Mouse (Mus musculus) 3134 (cell line): ENCODE measurements around the gene Cenpp.

Experiments used
- DNase-seq: peaks from one replicate; pipeline ENCODE4 v3.0.0-alpha.2; 2011; ENCODE audit warnings: low spot score; ENCODE audit not compliant: insufficient read length; ENCODE audit errors: extremely low read depth

The Cenpp gene

DNA sequence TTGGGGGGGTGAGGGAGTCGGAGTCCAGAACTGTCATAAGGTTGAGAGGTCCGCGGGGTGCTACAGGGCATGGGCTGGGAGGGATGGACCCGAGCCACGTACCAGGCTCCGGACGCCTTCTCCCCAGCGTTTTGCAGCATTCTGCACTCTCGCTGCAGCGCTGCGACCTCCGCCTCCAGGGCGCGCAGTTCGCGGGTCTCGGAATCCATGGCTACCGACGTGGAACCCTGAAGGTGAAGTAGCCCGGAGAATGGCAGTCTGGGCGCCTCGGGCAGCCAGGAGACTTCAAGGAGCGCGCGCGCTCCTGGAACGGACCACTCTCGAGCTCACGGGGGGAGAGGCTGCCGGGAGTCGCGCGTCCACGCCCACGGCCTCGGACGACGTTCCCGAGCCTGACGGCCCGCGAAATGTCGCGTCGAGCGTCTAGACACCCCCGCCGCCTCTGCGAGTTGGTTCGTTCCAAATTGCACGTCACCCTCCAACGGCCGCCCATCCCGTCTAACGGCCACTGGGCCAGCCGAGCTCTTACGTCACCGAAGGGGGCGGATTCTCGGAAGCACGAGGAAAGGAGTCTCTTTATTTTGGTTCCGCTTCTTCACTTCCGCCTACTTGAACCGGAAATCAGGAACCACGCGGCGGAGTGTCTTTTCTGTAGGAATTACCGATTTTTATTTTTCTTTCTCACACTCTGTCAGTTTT lies at the start of gene Cenpp, which contains the start of gene Nol8:
Cenpp (minus strand) TSS at position 305 of the 699 bp plus-strand sequence.
Nol8 (plus strand) TSS at position 598 of the 699 bp plus-strand sequence.
- DNase-seq, result peak; percentile 98

GRCm38 (mm10) chr13:49691056-49691455 lies 38.5 kb upstream of the Cenpp start:
- no peak for DNase-seq

DNA sequence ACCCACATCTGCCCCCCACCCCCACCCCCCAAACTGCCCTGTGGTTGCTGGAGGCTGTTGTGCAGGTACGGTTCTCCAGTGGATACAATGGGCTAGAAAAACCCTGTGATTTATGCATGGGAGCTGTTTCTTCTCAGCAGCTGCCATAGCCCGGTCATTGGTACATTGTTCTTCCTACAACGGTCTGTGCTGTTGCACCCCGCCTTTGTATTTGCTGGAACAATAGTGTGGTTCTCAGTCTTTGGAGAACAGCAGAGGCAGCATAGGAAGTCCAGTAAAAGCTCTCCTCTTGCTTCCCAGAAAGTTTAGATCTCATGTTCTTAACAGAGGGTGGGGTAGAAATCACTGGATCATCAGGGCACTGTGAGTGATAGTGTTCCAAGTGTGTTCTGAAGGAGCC lies 31.7 kb upstream of the Cenpp start:
- no peak for DNase-seq

DNA sequence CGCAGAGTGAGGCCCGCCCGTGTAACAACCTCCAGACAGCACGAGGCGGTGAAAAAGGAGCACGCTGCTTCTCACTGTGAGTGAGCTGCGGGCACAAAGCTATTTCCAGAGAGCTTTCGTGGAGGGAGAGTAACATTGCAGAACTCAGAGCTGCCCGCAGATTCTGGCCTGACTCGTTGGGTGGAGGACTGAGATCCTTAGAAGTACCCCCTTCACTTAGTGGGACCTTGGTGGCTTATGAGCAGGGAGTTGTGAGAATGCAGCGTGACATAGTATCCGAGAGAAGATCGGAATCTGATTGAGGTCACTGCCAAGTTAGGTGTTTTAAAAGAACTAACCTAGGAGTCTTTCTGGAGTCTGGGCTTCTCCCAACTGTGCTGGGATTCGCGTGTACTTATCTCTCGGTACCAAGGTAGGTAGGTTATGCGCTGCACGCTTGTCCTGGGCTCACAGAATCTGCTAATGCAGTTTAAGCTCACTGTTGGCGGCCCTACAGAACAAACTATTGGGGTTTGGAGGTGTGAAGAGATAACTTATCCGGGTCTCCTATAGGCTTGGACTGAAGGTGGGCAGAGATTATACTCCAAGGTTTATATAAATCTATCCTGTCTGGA lies 29.8 kb upstream of the Cenpp start:
- DNase-seq, result no peak

DNA sequence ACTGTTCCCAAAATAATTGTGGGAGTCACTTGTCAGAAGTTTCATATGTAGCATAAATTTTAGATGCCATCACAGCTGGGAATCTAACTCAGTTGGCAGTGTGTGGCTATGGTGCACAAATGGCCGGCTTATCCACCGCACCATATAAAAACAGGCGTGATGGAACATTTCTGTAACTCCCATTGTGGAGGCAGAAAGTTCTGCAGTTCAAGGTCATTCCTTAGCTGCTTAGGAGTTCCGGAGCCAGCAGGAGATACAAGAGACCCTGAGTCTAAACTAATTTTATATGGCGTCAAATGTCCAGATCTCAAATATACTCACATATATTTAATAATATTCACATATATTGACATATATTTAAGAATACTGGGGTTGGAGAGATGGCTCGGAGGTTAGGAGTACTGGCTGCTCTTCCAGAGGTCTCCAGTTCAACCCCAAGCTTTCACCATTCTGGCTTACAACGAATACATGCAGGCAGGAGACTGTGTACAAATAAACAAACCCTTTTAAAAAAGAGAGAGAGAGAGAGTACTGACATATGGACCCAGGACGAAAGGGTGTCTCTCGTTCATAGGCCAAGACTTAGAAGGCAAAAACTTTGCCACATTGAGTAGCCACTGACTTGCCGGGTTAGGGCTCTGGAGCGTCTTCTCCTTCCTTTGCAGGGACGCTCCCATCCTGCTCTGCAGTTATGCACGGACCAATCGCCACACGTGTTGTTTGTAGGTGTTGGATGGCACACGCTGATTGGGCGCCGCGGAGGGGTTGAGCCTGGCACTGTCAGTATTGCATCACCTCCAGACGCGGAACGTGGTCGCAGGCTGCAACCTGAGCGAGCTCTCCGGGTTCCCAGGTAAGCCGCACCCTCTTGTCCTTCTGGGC lies 29.0 kb upstream of the Cenpp start, which contains the start of gene Iars:
Iars (plus strand) TSS at position 750 of the 882 bp plus-strand sequence.
- DNase-seq, result peak; percentile 93

- no peak for DNase-seq
These were observed 25.2 kb upstream of the Cenpp start for GRCm38 (mm10) chr13:49677793-49678192.

DNA sequence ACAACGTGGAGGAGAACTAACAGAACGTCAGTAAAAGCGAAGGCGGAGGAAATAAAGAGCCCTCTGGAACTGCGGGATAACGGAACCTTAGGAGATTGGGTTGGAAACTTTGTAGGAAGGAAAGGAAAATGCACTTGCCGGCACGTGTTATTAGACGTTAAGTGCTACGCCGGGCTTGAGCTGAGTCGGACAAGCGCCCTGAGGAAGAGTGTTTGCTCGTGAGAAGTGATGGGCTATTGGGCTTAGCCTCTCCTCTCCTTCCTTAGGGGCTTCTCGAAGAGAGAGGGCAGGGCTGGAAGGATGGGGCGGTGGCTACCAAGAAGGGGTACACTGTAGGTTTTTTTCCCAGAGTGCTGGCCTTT lies 576 bp upstream of the Cenpp start:
- no peak for DNase-seq

GRCm38 (mm10) chr13:49651781-49652351 lies 719 bp downstream of the Cenpp start:
- DNase-seq, result no peak

DNA sequence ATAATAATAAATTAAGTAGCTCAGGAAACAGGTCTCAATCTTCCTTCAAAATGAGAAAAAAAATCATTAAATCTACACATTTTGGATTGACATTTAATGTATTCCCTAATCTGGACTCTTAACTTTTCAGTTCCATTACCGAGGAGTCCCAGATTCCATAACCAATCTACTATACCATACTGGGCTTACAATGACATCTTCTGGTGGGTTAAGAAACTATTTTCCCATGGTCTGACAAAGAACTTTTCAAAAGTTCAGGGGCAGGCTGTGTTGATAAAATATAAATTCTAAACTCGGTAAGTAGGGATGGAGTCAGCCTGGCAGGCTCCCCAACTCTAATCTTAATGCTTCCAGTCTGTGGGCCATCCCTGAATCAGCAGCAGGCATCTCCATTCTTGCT lies 1.4 kb downstream of the Cenpp start:
- DNase-seq, result no peak

GRCm38 (mm10) chr13:49646019-49646418 lies 6.6 kb downstream of the Cenpp start:
- DNase-seq, result no peak

DNA sequence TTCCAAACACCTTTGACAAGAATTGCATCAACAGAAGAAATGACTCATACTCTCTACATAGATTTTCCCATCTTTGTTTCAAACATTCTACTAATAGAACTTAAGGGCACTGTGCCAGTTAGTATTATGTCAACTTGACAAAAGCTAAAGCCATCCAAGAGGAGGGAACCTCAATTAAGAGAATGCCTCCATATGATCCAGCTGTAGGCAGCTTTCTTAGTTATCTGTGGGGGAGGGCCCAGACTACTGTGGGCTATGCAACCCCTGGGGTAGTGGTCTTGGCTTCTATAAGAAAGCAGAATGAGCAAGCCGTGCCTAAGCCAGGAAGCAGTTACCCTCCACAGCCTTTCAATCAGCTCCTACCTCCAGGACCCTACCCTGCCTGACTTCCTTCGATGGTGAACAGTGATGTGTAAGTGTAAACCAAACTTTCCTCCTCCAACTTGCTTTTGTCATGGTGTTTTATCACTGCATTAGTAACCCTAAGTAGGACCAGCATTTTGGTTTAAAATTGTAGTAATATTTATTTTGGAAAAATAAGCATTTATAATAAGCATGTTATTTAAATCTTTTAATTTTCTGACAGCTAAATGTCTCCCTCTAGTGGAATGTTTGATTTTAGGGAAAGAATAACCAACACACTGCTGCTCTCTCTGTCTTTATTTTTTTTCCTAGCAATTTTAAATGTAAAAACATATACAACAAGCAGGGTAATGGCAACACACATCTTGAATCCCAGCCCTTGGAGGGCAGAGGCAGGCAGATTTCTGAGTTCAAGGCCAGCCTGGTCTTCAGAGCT lies 7.7 kb downstream of the Cenpp start:
- DNase-seq, result no peak

GRCm38 (mm10) chr13:49643669-49644362 lies 8.8 kb downstream of the Cenpp start:
- DNase-seq, result no peak

GRCm38 (mm10) chr13:49642650-49643049 lies 9.9 kb downstream of the Cenpp start:
- DNase-seq, result peak; percentile 40

- no peak for DNase-seq
These were observed 12.6 kb downstream of the Cenpp start for GRCm38 (mm10) chr13:49639965-49640364.

GRCm38 (mm10) chr13:49629076-49629475 lies 23.5 kb downstream of the Cenpp start:
- peak; percentile 33 for DNase-seq

DNA sequence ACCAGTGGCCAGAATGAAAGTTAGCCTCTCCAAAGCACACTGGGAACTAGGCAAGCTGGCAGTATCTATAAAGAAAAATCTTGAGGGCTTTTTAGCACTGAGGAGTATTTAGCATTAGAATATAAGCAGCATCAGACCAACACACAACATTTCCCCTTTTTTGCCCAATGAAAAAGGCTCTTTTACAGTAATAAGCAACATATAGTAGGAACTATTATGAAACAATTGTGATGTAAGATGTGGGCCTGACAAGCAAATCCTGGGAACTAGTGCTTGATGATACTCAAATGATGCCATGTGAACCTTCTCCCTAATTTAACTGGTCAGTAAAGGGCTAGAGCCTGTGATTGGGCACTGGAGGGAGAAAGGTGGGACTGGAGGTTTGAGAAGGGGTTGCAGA lies 24.4 kb downstream of the Cenpp start:
- no peak for DNase-seq

- DNase-seq, result no peak
These were observed 29.4 kb downstream of the Cenpp start for GRCm38 (mm10) chr13:49623216-49623615.

GRCm38 (mm10) chr13:49618365-49618764 lies 34.2 kb downstream of the Cenpp start:
- DNase-seq, result no peak

DNA sequence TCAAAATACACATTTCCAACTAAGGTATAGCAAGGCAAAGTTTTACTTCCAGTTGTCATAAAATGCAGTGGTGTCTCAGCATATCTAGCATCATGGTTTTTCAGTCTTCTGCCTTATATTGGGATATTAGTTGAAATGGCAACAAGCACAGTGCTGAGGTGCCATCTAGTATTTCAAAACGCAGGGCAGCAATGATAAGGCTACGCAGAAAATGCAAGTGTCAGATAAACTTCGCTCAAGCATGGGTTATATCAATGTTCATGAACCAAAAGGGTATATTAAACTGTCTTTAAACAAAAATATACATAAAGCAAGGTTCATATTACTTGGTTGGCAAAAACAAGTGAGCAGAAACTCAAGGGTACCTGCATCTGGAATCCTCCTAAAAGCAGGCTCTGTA lies 35.6 kb downstream of the Cenpp start:
- DNase-seq, result no peak
